Mouse (Mus musculus) limb, embryonic 14.5 days (tissue): Measurements from ENCODE around the gene Piezo1. TPM values are rescaled to one million over a fixed set of nuclear protein-coding genes. Genes with fewer than 3 reads are reported as not detected.

Experiments
- ATAC-seq: fragments of 200-750 bp; cut with Nextera tagmentation; 2 replicates; pipeline ENCODE4 v1.8.0; 2017; ENCODE audit warnings: low read depth, moderate number of reproducible peaks, moderate TSS enrichment; ENCODE audit not compliant: low FRiP score
- DNase-seq: peaks from one replicate; pipeline ENCODE4 v3.0.0-alpha.2; 2015; ENCODE audit warnings: low spot score
- H3K27ac ChIP-seq: fragments of 300-500 bp; sonication (generic); replicated peaks from 2 replicates; pipeline ENCODE4 v1.5.1; 2014; ENCODE audit warnings: low read depth, mild to moderate bottlenecking, low read length, moderate library complexity, mixed read lengths
- H3K27me3 ChIP-seq: fragments of 300-500 bp; sonication (generic); 2 replicates; pipeline ENCODE4 v1.6.1; 2014; ENCODE audit warnings: low read length, mixed read lengths; ENCODE audit not compliant: control insufficient read depth, insufficient read depth
- H3K36me3 ChIP-seq: fragments of 300-500 bp; sonication (generic); 2 replicates; pipeline ENCODE4 v1.6.1; 2014; ENCODE audit warnings: mild to moderate bottlenecking, low read length, moderate library complexity, mixed read lengths; ENCODE audit not compliant: control insufficient read depth, insufficient read depth
- H3K4me1 ChIP-seq: fragments of 300-500 bp; sonication (generic); 2 replicates; pipeline ENCODE4 v1.6.1; 2014; ENCODE audit warnings: antibody characterized with exemption, low read length, mixed read lengths; ENCODE audit not compliant: control insufficient read depth, insufficient read depth
- H3K4me2 ChIP-seq: fragments of 300-500 bp; sonication (generic); replicated peaks from 2 replicates; pipeline ENCODE4 v1.6.1; 2014; ENCODE audit warnings: low read depth, mild to moderate bottlenecking, low read length, moderate library complexity; ENCODE audit not compliant: severe bottlenecking
- H3K4me3 ChIP-seq: fragments of 300-500 bp; sonication (generic); replicated peaks from 2 replicates; pipeline ENCODE4 v1.5.1; 2014; ENCODE audit warnings: low read length
- H3K9ac ChIP-seq: fragments of 300-500 bp; sonication (generic); 2 replicates; pipeline ENCODE4 v1.6.1; 2014; ENCODE audit warnings: mild to moderate bottlenecking, low read depth, low read length, moderate library complexity; ENCODE audit not compliant: severe bottlenecking
- H3K9me3 ChIP-seq: fragments of 300-500 bp; sonication (generic); 2 replicates; pipeline ENCODE4 v1.6.1; 2016; ENCODE audit warnings: low read length; ENCODE audit not compliant: control insufficient read depth
- POLR2A ChIP-seq: fragments of 200-500 bp; IDR thresholded peaks from 2 replicates; pipeline ENCODE4 v1.8.0; 2012; ENCODE audit warnings: inconsistent platforms, mild to moderate bottlenecking, moderate library complexity, borderline replicate concordance; ENCODE audit not compliant: insufficient read depth, insufficient read length; ENCODE audit errors: extremely low read depth
- WGBS: fragments of 180-500 bp; shearing (Covaris S2); extraction: QIAGEN DNeasy Blood & Tissue Kit; methylation state at CpG from one replicate; pipeline ENCODE4 v1.1.7; 2014; 5-methylcytosine and 5-hydroxymethylcytosine counted together
- polyA plus RNA-seq, 2 experiments: library from polyadenylated mRNA; depleted of rRNA in 1 of 2; stranded (reverse) in 1 of 2; unstranded in 1 of 2; fragments of >200 nt; fragmentation: Nextera tagmentation in 1 of 2; extraction: Ambion mirVana in 1 of 2; gene quantifications; 2 replicates each; pipeline versions ENCODE4 v1.2.1 to v1.2.3; 2012 to 2014

Piezo1 gene
- polyA plus RNA-seq, 2 experiments = 20.7 to 93.3 TPM

GRCm38 (mm10) chr8:122463651-122464640 lies 87.2 kb downstream of the Piezo1 start:
- no peak for TF ChIP-seq POLR2A
- DNase-seq = no peak
- H3K36me3 ChIP-seq = peaks cover 35% of the 10 kb centered on the region
- H3K27ac ChIP-seq = no peak overlapping the region
- WGBS = 48% methylated on average over 12 of the region's 12 CpGs
- peaks cover 13% of the 10 kb centered on the region for H3K4me1 ChIP-seq
- H3K4me3 ChIP-seq = no peak overlapping the region
- H3K9ac ChIP-seq = no peak overlapping the region
- no peak overlapping the region for H3K4me2 ChIP-seq
- ATAC-seq = no peak
- H3K9me3 ChIP-seq = no peaks in the 10 kb centered on the region
- H3K27me3 ChIP-seq = peaks cover 27% of the 10 kb centered on the region

- TF ChIP-seq POLR2A = no peak
- no peak for ATAC-seq
Observed at GRCm38 (mm10) chr8:122462510-122462909, 88.6 kb downstream of the Piezo1 start.

DNA sequence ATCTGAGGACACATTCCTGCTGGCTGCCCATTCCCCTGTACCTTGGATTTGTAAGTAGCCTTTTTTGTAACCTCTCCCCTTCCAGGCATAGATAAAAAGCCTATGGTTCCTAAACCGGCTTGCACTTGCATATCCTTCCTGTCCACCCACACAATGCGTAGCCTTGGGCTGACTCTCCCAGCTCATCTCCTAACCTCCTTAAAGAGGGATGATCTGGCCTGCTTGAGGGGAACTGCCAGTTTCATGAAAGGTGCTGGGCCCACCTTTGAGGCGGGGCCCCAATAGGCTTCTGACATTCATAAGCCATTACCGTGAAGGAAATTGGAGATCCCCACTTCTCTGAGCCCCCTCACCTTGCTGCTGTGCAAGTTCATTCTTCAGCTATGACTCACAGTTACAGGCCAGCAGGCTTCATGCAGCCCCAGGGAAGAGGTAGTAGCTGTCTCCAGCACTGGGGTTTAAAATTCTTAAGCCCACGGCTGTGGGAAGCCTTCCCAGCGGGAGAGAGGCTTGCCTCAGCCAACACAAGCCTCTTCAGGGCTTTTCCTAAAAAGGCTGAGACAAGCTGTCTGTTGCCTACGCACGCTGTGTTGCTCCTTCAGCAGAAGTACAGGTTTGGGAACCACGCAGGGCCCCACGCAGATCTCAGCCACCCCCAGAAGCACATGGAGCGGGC lies 89.5 kb downstream of the Piezo1 start:
- ATAC-seq = no peak
- WGBS = 53% methylated on average over 11 of the region's 11 CpGs

More at GRCm38 (mm10) chr8:122462510-122462909, 88.6 kb downstream of the Piezo1 start:
- Histone ChIP-seq H3K4me3 (no peak overlapping the region), H3K27me3 (peaks cover 31% of the 10 kb centered on the region), H3K4me2 (no peak overlapping the region), H3K27ac (no peak overlapping the region), H3K9me3 (no peaks in the 10 kb centered on the region), H3K4me1 (peaks cover 13% of the 10 kb centered on the region), H3K9ac (no peak overlapping the region), H3K36me3 (peaks cover 22% of the 10 kb centered on the region)
- 71% methylated on average over 8 of the region's 8 CpGs for WGBS
- DNase-seq = no peak

DNA sequence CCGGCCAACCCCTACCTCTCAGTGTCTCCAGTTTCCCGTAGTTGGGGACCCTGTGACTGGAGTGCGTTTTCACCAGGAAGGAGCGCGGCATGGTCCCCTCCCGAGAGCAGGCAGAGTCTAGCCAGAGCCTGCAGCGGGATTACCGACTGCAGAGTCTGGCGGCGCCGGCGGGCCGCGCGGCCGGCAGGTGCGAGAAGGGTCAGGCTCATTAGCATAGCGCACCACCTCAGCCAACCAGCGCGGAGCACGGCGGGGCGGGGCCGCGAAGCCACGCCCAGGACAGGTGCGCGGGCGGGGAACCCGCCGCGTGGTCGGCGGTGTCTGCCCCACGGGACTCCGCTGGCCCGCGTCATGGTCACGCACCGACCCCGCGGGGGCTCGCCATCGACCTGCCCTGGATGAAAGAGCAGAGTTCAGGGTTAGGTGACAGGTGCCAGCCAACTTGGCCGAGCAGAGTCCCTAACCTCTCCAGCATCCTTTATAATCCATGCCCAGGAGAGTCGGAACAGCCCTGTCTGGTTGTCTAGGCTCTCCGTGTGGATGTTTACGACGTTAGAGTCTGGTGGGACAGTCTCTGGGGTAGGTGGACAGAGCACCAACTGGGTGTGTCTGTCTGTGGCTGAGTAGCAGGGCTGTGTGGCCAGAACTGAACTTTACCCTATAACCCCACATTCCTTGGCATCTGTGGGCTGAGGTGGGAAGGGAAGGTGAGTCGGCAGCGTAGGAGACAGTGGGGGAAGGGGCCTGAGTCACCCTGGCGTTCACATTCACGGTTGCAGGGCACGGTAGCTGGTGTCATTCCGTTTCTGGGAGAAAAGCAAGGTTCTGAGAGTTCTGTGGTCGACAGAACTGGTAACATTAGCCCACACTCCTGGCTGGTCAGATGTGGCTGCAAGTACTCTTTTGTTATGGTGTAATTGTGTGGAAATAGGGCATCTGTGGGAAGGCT lies 90.3 kb downstream of the Piezo1 start, which contains the start of gene Snai3:
Gene Snai3, minus strand, starts transcription at position 210 of the 949 bp plus-strand sequence.
- DNase-seq (peak; percentile 21), ATAC-seq (peak; percentile 78)
- Histone ChIP-seq H3K27ac (no peak within 1 kb of the TSS), H3K36me3 (peaks cover 5% of the 10 kb centered on the region; the same call in 1 of the 2 replicates), H3K27me3 (peaks cover 31% of the 10 kb centered on the region), H3K4me3 (peak within 1 kb of the TSS; percentile 30), H3K9ac (peak within 1 kb of the TSS; percentile 12; the same call in 1 of the 2 replicates), H3K9me3 (no peaks in the 10 kb centered on the region), H3K4me1 (peaks cover 13% of the 10 kb centered on the region), H3K4me2 (peak within 1 kb of the TSS; percentile 47)
- no peak for TF ChIP-seq POLR2A
- 5% methylated on average over 34 of the region's 56 CpGs for WGBS

More for the DNA sequence above, 89.5 kb downstream of the Piezo1 start:
- Histone ChIP-seq H3K36me3 (peaks cover 14% of the 10 kb centered on the region), H3K9ac (no peak overlapping the region), H3K9me3 (no peaks in the 10 kb centered on the region), H3K4me1 (peaks cover 13% of the 10 kb centered on the region), H3K27ac (no peak overlapping the region), H3K4me2 (no peak overlapping the region), H3K27me3 (peaks cover 31% of the 10 kb centered on the region), H3K4me3 (no peak overlapping the region)
- TF ChIP-seq POLR2A = no peak
- no peak for DNase-seq

GRCm38 (mm10) chr8:122459990-122460389 lies 91.1 kb downstream of the Piezo1 start:
- Histone ChIP-seq H3K27me3 (peaks cover 31% of the 10 kb centered on the region), H3K4me1 (peaks cover 13% of the 10 kb centered on the region), H3K27ac (no peak overlapping the region), H3K36me3 (no peaks in the 10 kb centered on the region), H3K9ac (peak overlapping the region; percentile 12; the same call in 1 of the 2 replicates), H3K9me3 (no peaks in the 10 kb centered on the region), H3K4me3 (peak overlapping the region; percentile 30), H3K4me2 (peak overlapping the region; percentile 47)
- ATAC-seq (no peak), DNase-seq (no peak)
- 25% methylated on average over 7 of the region's 7 CpGs for WGBS
- no peak for TF ChIP-seq POLR2A
